Mouse (Mus musculus) small intestine, adult 2 months (tissue): ENCODE results near the gene Zfp408.
"Not testable (repeated sequence)": the region's sequence is repeated elsewhere in the genome, so short reads cannot be mapped to it uniquely, and the experiment has no call there.

ENCODE experiments used
- CTCF ChIP-seq: fragments of 200-500 bp; IDR thresholded peaks from 2 replicates; pipeline ENCODE4 v1.5.1; 2012; ENCODE audit warnings: low read depth, mild to moderate bottlenecking, control low read depth, inconsistent platforms, low read length, moderate library complexity, mixed read lengths; ENCODE audit not compliant: insufficient replicate concordance, insufficient read length; ENCODE audit errors: extremely low read depth
- POLR2A ChIP-seq: fragments of 200-500 bp; IDR thresholded peaks from 2 replicates; pipeline ENCODE4 v1.6.1; 2012; ENCODE audit warnings: low read depth, mild to moderate bottlenecking, control low read depth, inconsistent platforms, low read length, moderate library complexity

GRCm38 (mm10) chr2:91609370-91609769, 40.2 kb downstream of the Zfp408 start:
- TF ChIP-seq CTCF, POLR2A: not testable (repeated sequence)
